Mouse (Mus musculus) neutrophil, adult 65 days (primary cell): ENCODE data around the gene Otud3. TPM values are rescaled to one million over a fixed set of nuclear protein-coding genes. Genes with fewer than 3 reads are reported as not detected.

Source experiments
- total RNA-seq: library from RNA; stranded (reverse); gene quantifications from 2 replicates; pipeline ENCODE4 v1.2.4, GENCODE M21; 2023

The Otud3 gene
- total RNA-seq: 19.9 and 25.1 TPM in 2 replicates

GRCm38 (mm10) chr4:138913797-138914196 lies at the start of gene Otud3:
Gene Otud3 (minus strand): TSS chr4:138913945.

DNA sequence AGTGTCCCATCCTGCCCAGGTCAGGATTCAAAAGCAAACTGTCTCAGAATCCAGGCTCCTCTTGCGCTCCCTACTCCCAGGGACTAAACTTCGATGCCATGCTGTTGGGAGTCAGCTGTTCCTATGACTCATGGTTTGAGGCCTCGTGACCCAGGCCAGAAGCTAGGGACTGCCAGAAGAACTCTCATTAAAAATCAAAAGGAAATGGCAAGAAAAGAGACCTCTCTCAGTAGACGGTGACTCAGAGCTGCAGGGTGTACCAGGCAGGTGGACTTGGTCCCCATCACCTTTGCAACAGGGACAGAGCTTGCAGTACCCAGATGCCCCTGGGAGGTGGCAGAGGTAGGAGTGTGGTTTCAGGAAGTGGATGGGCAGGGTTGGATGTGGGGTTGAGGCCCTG lies 36.0 kb downstream of the Otud3 start, which contains the start of gene Pla2g2e:
TSS of gene Pla2g2e (plus strand) at position 212 of the 400 bp plus-strand sequence.

DNA sequence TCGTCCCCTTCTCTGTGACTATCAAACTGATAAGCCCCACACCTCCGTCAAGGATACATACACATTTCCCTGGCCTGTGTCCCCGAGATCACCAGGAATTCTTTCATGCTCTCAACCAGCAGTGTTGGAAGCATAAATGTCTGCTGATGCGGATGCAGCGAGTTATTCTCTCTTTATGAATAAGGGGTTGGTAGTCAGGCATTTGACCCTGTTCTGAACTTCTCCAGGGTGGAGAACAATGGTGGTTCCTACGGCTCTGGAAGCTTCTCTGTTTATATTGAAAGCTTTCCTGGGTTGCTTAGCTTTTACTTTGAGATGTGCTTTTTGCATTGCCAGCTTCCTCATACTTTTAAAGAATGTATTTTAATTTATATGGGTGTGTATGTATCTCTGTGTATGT lies 39.9 kb downstream of the Otud3 start, which contains the start of gene Gm13030:
TSS of gene Gm13030 (minus strand) at position 101 of the 400 bp plus-strand sequence.

GRCm38 (mm10) chr4:138863344-138863998 lies 50.3 kb downstream of the Otud3 start, which contains the start of gene Pla2g5:
Gene Pla2g5 (minus strand): TSS chr4:138863482.

Other genes with a start within 250 kb of the Otud3 start
- gene Pla2g2c, start 189.2 kb downstream of the Otud3 start, total RNA-seq: not detected in 2 replicates
- not detected in 2 replicates for gene Ubxn10, start 176.8 kb downstream of the Otud3 start, total RNA-seq
- gene Pla2g2f, start 156.3 kb downstream of the Otud3 start, total RNA-seq: not detected in 2 replicates
- not detected in 2 replicates for gene Pla2g2d, start 138.2 kb downstream of the Otud3 start, total RNA-seq
- not detected in 2 replicates for gene Pla2g5, start 50.5 kb downstream of the Otud3 start, total RNA-seq
- not detected in 2 replicates for gene Gm13030, start 40.0 kb downstream of the Otud3 start, total RNA-seq
- not detected in 2 replicates for gene Pla2g2e, start 36.0 kb downstream of the Otud3 start, total RNA-seq
- gene Rnf186, start 53.2 kb upstream of the Otud3 start, total RNA-seq: not detected in 2 replicates
- 8.0 and 9.8 TPM in 2 replicates for gene Tmco4, start 58.9 kb upstream of the Otud3 start, total RNA-seq
- gene Htr6, start 161.6 kb upstream of the Otud3 start, total RNA-seq: not detected in 2 replicates
- gene Nbl1, start 179.0 kb upstream of the Otud3 start, total RNA-seq: 0.43 TPM in 1 of 2 replicates, not detected in the other
- gene Minos1, start 217.2 kb upstream of the Otud3 start, total RNA-seq: 52.8 and 94.4 TPM in 2 replicates